Mouse (Mus musculus): Measurements from ENCODE around the gene Rasgrp3.

GRCm38 (mm10) chr17:75476736-75477416 lies 41.2 kb downstream of the Rasgrp3 start:
- TF ChIP-seq CTCF (IDR thresholded peaks at IDR 0.05; ENCODE audit: low read depth, low read length) (no peak), POLR2A (IDR thresholded peaks at IDR 0.05; ENCODE audit: borderline replicate concordance, low read depth, low read length) (no peak)
